Mouse (Mus musculus): ENCODE results near the gene Gm20517. TPM values are rescaled to one million over a fixed set of nuclear protein-coding genes. Genes with fewer than 3 reads are reported as not detected.
A peak's percentile ranks its signal among the peaks of the same experiment; 100 is the strongest.
"Not testable (repeated sequence)": the region's sequence is repeated elsewhere in the genome, so short reads cannot be mapped to it uniquely, and the experiment has no call there.

Gm20517 gene
- polyA plus RNA-seq, 1 experiment from 2014 or later: 1.7 TPM

DNA sequence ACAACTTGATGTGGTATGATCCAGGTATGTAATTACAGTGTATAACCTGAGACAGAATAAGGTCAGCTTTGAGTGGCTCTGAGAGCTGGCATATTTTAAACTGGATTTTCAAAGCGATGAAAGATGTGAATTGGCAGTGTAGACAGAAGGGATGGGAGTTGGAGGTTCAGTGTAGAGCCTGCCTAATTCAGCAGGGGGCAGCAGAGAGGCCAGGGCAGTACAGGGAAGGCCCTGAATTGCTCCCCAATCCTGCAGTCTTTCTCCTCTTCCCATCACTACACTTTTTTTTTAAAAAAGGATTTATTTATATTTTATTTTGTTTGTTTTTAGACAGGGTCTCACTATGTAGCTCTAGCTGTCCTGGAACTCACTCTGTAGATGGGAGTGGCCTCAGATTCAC, 2.6 kb downstream of the Gm20517 start:
- H3K9ac ChIP-seq (ENCODE audit: low read depth, low read length): no peak overlapping the region
- ATAC-seq (ENCODE audit: low FRiP score): no peak
- WGBS: 78% methylated on average over 1 of the region's 1 CpGs
- no peak overlapping the region for H3K27ac ChIP-seq (ENCODE audit: low read depth, low read length)
- no peaks in the 10 kb centered on the region for H3K4me1 ChIP-seq (replicated peaks; ENCODE audit: control insufficient read depth, insufficient read depth, low read length)
- no peak overlapping the region for H3K4me2 ChIP-seq (replicated peaks; ENCODE audit: low read depth, low read length)
- H3K36me3 ChIP-seq (ENCODE audit: control insufficient read depth, insufficient read depth, low read length): 0 out of 2 replicates have a peak, but pooled peaks cover 2% of the 10 kb centered on the region
- no peaks in the 10 kb centered on the region for H3K9me3 ChIP-seq (ENCODE audit: control insufficient read depth, low read length)
- H3K4me3 ChIP-seq (ENCODE audit: low read depth, low read length): no peak overlapping the region
- peak; percentile 20 for DNase-seq (ENCODE audit: low spot score)
- no peaks in the 10 kb centered on the region for H3K27me3 ChIP-seq (ENCODE audit: control insufficient read depth, insufficient read depth, low read length)

GRCm38 (mm10) chr17:47616119-47616518, 4.7 kb downstream of the Gm20517 start:
- DNase-seq (ENCODE audit: low spot score) (no peak), ATAC-seq (ENCODE audit: low FRiP score) (no peak)
- Histone ChIP-seq H3K4me1 (replicated peaks; ENCODE audit: control insufficient read depth, insufficient read depth, low read length) (no peaks in the 10 kb centered on the region), H3K9me3 (ENCODE audit: control insufficient read depth, low read length) (no peaks in the 10 kb centered on the region), H3K27ac (ENCODE audit: low read depth, low read length) (no peak overlapping the region), H3K4me3 (ENCODE audit: low read depth, low read length) (no peak overlapping the region), H3K9ac (ENCODE audit: low read depth, low read length) (no peak overlapping the region), H3K27me3 (ENCODE audit: control insufficient read depth, insufficient read depth, low read length) (no peaks in the 10 kb centered on the region), H3K36me3 (ENCODE audit: control insufficient read depth, insufficient read depth, low read length) (0 out of 2 replicates have a peak, but pooled peaks cover 2% of the 10 kb centered on the region), H3K4me2 (replicated peaks; ENCODE audit: low read depth, low read length) (no peak overlapping the region)
- WGBS: 90% methylated on average over 8 of the region's 8 CpGs

DNA sequence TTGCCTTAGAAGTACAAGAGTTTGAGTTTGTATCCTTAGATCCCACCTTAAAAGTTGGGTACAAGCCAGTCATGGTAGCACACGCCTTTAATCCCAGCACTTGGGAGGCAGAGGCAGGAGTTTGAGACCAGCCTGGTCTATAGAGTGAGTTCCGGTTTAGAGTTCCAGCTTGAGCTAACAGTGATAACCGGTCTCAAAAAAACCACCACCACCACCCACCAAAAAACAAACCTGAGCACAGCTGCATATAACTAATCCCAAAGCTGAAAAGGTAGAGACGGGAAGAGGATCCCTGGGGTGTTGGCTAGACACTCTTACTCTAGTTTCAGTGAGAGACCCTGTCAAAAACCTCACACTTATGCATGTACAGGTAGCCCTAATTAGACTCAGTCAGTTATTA, 5.3 kb downstream of the Gm20517 start:
- no peak for DNase-seq (ENCODE audit: low spot score)
- no peaks in the 10 kb centered on the region for H3K9me3 ChIP-seq (ENCODE audit: control insufficient read depth, low read length)
- WGBS: 93% methylated on average over 4 of the region's 4 CpGs
- H3K36me3 ChIP-seq (ENCODE audit: control insufficient read depth, insufficient read depth, low read length): 0 out of 2 replicates have a peak, but pooled peaks cover 2% of the 10 kb centered on the region
- H3K4me1 ChIP-seq (replicated peaks; ENCODE audit: control insufficient read depth, insufficient read depth, low read length): no peaks in the 10 kb centered on the region
- H3K4me2 ChIP-seq (replicated peaks; ENCODE audit: low read depth, low read length): no peak overlapping the region
- H3K27ac ChIP-seq (ENCODE audit: low read depth, low read length): no peak overlapping the region
- H3K4me3 ChIP-seq (ENCODE audit: low read depth, low read length): no peak overlapping the region
- H3K9ac ChIP-seq (ENCODE audit: low read depth, low read length): no peak overlapping the region
- H3K27me3 ChIP-seq (ENCODE audit: control insufficient read depth, insufficient read depth, low read length): no peaks in the 10 kb centered on the region
- ATAC-seq (ENCODE audit: low FRiP score): no peak

DNA sequence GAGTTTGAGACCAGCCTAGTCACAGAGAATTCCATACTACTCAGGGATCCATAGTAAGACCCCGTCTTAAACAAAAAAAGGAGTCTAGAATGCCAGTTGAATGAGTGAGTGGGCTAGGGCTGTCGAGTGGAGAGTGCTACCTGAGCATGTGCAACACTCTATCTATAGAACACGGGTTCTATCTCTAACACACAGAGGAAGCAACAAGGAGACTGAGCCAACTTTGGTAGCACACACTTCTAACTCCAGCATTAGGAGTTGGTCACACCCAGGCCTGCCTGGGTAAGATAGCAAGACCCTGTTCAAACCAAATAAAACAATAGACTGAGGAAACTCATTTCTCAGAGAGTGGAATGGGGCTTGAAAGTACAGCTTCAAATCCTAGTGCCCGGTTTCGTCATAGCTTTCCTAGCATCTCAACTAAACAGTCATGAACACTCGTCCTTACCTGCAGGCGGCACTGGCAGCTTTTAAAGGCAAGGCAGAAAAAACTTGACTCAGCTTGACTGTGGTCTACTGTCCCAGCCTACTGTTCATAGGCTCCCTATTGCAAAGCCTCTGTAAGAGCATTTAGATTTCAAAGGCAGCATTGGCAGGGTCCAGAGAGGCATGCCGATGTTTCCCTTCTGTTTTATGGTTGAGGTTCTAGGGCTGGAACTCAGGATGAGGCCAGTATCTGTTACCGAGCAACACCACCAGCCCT, 6.4 kb downstream of the Gm20517 start:
- no peaks in the 10 kb centered on the region for H3K27me3 ChIP-seq (ENCODE audit: control insufficient read depth, insufficient read depth, low read length)
- H3K4me1 ChIP-seq (replicated peaks; ENCODE audit: control insufficient read depth, insufficient read depth, low read length): no peaks in the 10 kb centered on the region
- WGBS: 93% methylated on average over 9 of the region's 9 CpGs
- no peak overlapping the region for H3K9ac ChIP-seq (ENCODE audit: low read depth, low read length)
- no peak overlapping the region for H3K4me3 ChIP-seq (ENCODE audit: low read depth, low read length)
- H3K27ac ChIP-seq (ENCODE audit: low read depth, low read length): no peak overlapping the region
- 0 out of 2 replicates have a peak, but pooled peaks cover 2% of the 10 kb centered on the region for H3K36me3 ChIP-seq (ENCODE audit: control insufficient read depth, insufficient read depth, low read length)
- no peak for DNase-seq (ENCODE audit: low spot score)
- no peak overlapping the region for H3K4me2 ChIP-seq (replicated peaks; ENCODE audit: low read depth, low read length)
- ATAC-seq (ENCODE audit: low FRiP score): no peak
- H3K9me3 ChIP-seq (ENCODE audit: control insufficient read depth, low read length): no peaks in the 10 kb centered on the region

GRCm38 (mm10) chr17:47618556-47619311, 7.3 kb downstream of the Gm20517 start:
- H3K4me3 ChIP-seq (ENCODE audit: low read depth, low read length): no peak overlapping the region
- 87% methylated on average over 13 of the region's 13 CpGs for WGBS
- ATAC-seq (ENCODE audit: low FRiP score) (no peak), DNase-seq (ENCODE audit: low spot score) (no peak)
- H3K27me3 ChIP-seq (ENCODE audit: control insufficient read depth, insufficient read depth, low read length): no peaks in the 10 kb centered on the region
- no peak overlapping the region for H3K9ac ChIP-seq (ENCODE audit: low read depth, low read length)
- H3K27ac ChIP-seq (ENCODE audit: low read depth, low read length): no peak overlapping the region
- H3K4me1 ChIP-seq (replicated peaks; ENCODE audit: control insufficient read depth, insufficient read depth, low read length): no peaks in the 10 kb centered on the region
- H3K9me3 ChIP-seq (ENCODE audit: control insufficient read depth, low read length): no peaks in the 10 kb centered on the region
- peaks cover 9% of the 10 kb centered on the region; the same call in 1 of the 2 replicates for H3K36me3 ChIP-seq (ENCODE audit: control insufficient read depth, insufficient read depth, low read length)
- no peak overlapping the region for H3K4me2 ChIP-seq (replicated peaks; ENCODE audit: low read depth, low read length)

DNA sequence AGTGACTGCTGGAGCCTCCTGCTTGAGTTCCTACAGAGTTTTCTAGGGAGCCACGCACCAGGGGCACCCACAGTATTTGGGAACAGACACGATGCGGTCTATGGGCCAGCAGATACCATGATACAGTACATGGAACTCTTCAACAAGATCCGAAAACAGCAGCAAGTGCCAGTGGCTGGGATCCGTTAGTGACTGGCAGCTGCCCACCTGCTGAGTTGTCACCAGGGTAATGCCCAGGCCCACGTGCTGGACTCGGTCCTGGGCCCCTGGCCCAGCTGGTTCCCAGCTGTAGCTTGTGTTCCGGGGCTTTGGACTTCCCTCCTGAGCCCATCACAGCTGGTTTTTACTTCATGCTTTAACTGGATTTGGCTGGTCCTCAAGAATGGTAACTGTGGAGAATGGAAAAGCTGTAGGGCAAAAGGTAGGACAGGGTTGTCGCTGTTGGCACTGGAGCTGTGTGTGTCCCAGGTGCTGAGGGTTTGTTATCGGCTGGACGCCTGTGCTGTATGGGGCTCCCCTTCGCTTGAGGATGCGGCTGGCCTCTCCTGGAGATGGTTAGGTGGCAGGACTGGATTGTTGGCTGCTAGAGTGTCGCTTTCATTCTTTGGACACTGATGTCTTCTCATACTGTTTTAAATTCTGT, 11.6 kb downstream of the Gm20517 start:
- WGBS: 95% methylated on average over 14 of the region's 14 CpGs
- DNase-seq (ENCODE audit: low spot score) (no peak), ATAC-seq (ENCODE audit: low FRiP score) (no peak)
- H3K9ac ChIP-seq (ENCODE audit: low read depth, low read length): no peak overlapping the region
- no peak overlapping the region for H3K4me3 ChIP-seq (ENCODE audit: low read depth, low read length)
- no peaks in the 10 kb centered on the region for H3K9me3 ChIP-seq (ENCODE audit: control insufficient read depth, low read length)
- H3K4me1 ChIP-seq (replicated peaks; ENCODE audit: control insufficient read depth, insufficient read depth, low read length): no peaks in the 10 kb centered on the region
- H3K4me2 ChIP-seq (replicated peaks; ENCODE audit: low read depth, low read length): no peak overlapping the region
- no peaks in the 10 kb centered on the region for H3K27me3 ChIP-seq (ENCODE audit: control insufficient read depth, insufficient read depth, low read length)
- H3K36me3 ChIP-seq (ENCODE audit: control insufficient read depth, insufficient read depth, low read length): peaks cover 12% of the 10 kb centered on the region; the same call in 1 of the 2 replicates
- H3K27ac ChIP-seq (ENCODE audit: low read depth, low read length): no peak overlapping the region

DNA sequence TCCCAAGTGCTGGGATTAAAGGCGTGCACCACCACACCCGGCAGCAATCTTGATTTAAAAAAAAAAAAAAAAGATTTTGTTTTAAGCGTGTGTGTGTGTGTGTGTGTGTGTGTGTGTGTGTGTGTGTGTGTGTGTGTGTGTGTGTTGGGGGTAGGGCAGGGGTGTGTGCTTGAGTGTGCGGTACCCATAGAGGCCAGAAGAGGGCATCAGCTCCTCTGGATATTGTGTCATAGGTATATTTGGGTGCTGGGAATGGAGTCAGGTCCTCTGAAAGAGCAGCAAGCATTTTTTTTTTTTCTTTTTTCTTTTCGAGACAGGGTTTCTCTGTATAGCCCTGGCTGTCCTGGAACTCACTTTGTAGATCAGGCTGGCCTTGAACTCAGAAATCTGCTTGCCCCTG, 13.2 kb downstream of the Gm20517 start:
- H3K27me3 ChIP-seq (ENCODE audit: control insufficient read depth, insufficient read depth, low read length); H3K4me2 ChIP-seq (replicated peaks; ENCODE audit: low read depth, low read length); H3K27ac ChIP-seq (ENCODE audit: low read depth, low read length); H3K4me3 ChIP-seq (ENCODE audit: low read depth, low read length); H3K9ac ChIP-seq (ENCODE audit: low read depth, low read length); H3K4me1 ChIP-seq (replicated peaks; ENCODE audit: control insufficient read depth, insufficient read depth, low read length); DNase-seq (ENCODE audit: low spot score); ATAC-seq (ENCODE audit: low FRiP score); H3K9me3 ChIP-seq (ENCODE audit: control insufficient read depth, low read length): not testable (repeated sequence)
- H3K36me3 ChIP-seq (ENCODE audit: control insufficient read depth, insufficient read depth, low read length): peaks cover 11% of the 10 kb centered on the region; the same call in 1 of the 2 replicates
- 99% methylated on average over 4 of the region's 5 CpGs for WGBS

- Histone ChIP-seq H3K27ac (ENCODE audit: low read depth, low read length) (no peak overlapping the region), H3K4me1 (replicated peaks; ENCODE audit: control insufficient read depth, insufficient read depth, low read length) (no peaks in the 10 kb centered on the region), H3K4me2 (replicated peaks; ENCODE audit: low read depth, low read length) (no peak overlapping the region), H3K27me3 (ENCODE audit: control insufficient read depth, insufficient read depth, low read length) (no peaks in the 10 kb centered on the region), H3K9ac (ENCODE audit: low read depth, low read length) (no peak overlapping the region), H3K36me3 (ENCODE audit: control insufficient read depth, insufficient read depth, low read length) (peaks cover 11% of the 10 kb centered on the region; the same call in 1 of the 2 replicates), H3K9me3 (ENCODE audit: control insufficient read depth, low read length) (no peaks in the 10 kb centered on the region), H3K4me3 (ENCODE audit: low read depth, low read length) (no peak overlapping the region)
- no peak for DNase-seq (ENCODE audit: low spot score)
- 98% methylated on average over 2 of the region's 2 CpGs for WGBS
- no peak for ATAC-seq (ENCODE audit: low FRiP score)
Observed at GRCm38 (mm10) chr17:47625088-47625487, 13.7 kb downstream of the Gm20517 start.
